Mouse (Mus musculus) megakaryocyte, embryonic 14.5 days (primary cell): ENCODE measurements around the gene Cdk14.

Source experiments
- FLI1 ChIP-seq: IDR thresholded peaks from 2 replicates; pipeline ENCODE4 v1.6.1; 2012; ENCODE audit warnings: low read length, inconsistent platforms, mixed read lengths
- GATA1 ChIP-seq: IDR thresholded peaks from 3 replicates; pipeline ENCODE4 v1.6.1; 2012; ENCODE audit warnings: mixed read lengths, low read length, inconsistent platforms, borderline replicate concordance

- TF ChIP-seq GATA1 (no peak), FLI1 (no peak)
These were observed 60.2 kb downstream of the Cdk14 start for GRCm38 (mm10) chr5:5359915-5360314.
